Mouse (Mus musculus) MEL (cell line): ENCODE results near the gene Kctd17. TPM values are rescaled to one million over a fixed set of nuclear protein-coding genes. Genes with fewer than 3 reads are reported as not detected.

ENCODE experiments used
- DNase-seq: peaks from one replicate; pipeline ENCODE4 v3.0.0; 2011; ENCODE audit warnings: low read depth, low spot score
- H3K27ac ChIP-seq: 2 replicates; pipeline ENCODE4 v1.5.1; 2012; ENCODE audit warnings: low read depth, mild to moderate bottlenecking, control low read depth, low read length, moderate library complexity; ENCODE audit not compliant: control insufficient read depth
- H3K27me3 ChIP-seq, 2 experiments: fragments of 150-350 bp in 1 of 2; sonication (generic) in 1 of 2; 2 replicates each; pipeline ENCODE4 v1.6.1; 2012; ENCODE audit warnings: low read length in 2 of 2, mild to moderate bottlenecking in 2 of 2, improper control_type of control experiment in 1 of 2, moderate library complexity in 1 of 2; ENCODE audit not compliant: insufficient read depth in 2 of 2, control insufficient read depth in 1 of 2
- H3K36me3 ChIP-seq, 2 experiments: 2 replicates each; pipeline ENCODE4 v1.6.1; 2012 to 2014; ENCODE audit warnings: low read length in 2 of 2, improper control_type of control experiment in 1 of 2, inconsistent platforms in 1 of 2, mild to moderate bottlenecking in 1 of 2; ENCODE audit not compliant: insufficient read depth in 2 of 2, control insufficient read depth in 1 of 2
- H3K4me1 ChIP-seq, 2 experiments: fragments of 150-350 bp in 1 of 2; sonication (generic) in 1 of 2; 2 replicates each; pipeline ENCODE4 v1.6.1; 2012; ENCODE audit warnings: low read length in 2 of 2, improper control_type of control experiment in 1 of 2, mild to moderate bottlenecking in 1 of 2; ENCODE audit not compliant: insufficient read depth in 2 of 2, control insufficient read depth in 1 of 2
- H3K4me3 ChIP-seq, 2 experiments: fragments of 150-350 bp in 1 of 2; sonication (generic) in 1 of 2; 2 replicates each; pipeline ENCODE4 v1.5.1; 2012; ENCODE audit warnings: low read depth in 2 of 2, low read length in 2 of 2, mild to moderate bottlenecking in 2 of 2, moderate library complexity in 2 of 2, control low read depth in 1 of 2, improper control_type of control experiment in 1 of 2; ENCODE audit not compliant: control insufficient read depth in 1 of 2, insufficient read depth in 1 of 2
- H3K79me2 ChIP-seq: 2 replicates; pipeline ENCODE4 v1.6.1; 2012; ENCODE audit warnings: mild to moderate bottlenecking, low read length, moderate library complexity; ENCODE audit not compliant: control insufficient read depth, poor library complexity, insufficient read depth
- H3K9ac ChIP-seq: 2 replicates; pipeline ENCODE4 v1.6.1; 2012; ENCODE audit warnings: low read depth, mild to moderate bottlenecking, control low read depth, low read length, moderate library complexity; ENCODE audit not compliant: control insufficient read depth, poor library complexity, severe bottlenecking
- H3K9me3 ChIP-seq: fragments of 150-350 bp; sonication (generic); replicated peaks from 2 replicates; pipeline ENCODE4 v1.6.1; 2012; ENCODE audit warnings: mild to moderate bottlenecking, low read length, improper control_type of control experiment, moderate library complexity; ENCODE audit not compliant: insufficient read depth
- E2F4 ChIP-seq: IDR thresholded peaks from 2 replicates; pipeline ENCODE4 v1.6.1; 2011; ENCODE audit warnings: low read depth, low read length, improper control_type of control experiment, borderline replicate concordance
- ELF1 ChIP-seq: IDR thresholded peaks from 2 replicates; pipeline ENCODE4 v1.6.1; 2014; ENCODE audit warnings: low read depth, mild to moderate bottlenecking, inconsistent platforms, low read length, improper control_type of control experiment, moderate library complexity
- EP300 ChIP-seq, 2 experiments: IDR thresholded peaks; 2 replicates each; pipeline ENCODE4 v1.6.1; 2011; ENCODE audit warnings: improper control_type of control experiment in 2 of 2, low read length in 2 of 2, low read depth in 1 of 2, mild to moderate bottlenecking in 1 of 2
- GATA1 ChIP-seq: IDR thresholded peaks from 2 replicates; pipeline ENCODE4 v1.6.1; 2011; ENCODE audit warnings: low read depth, low read length, improper control_type of control experiment
- HCFC1 ChIP-seq: IDR thresholded peaks from 2 replicates; pipeline ENCODE4 v1.6.1; 2012; ENCODE audit warnings: low read depth, mild to moderate bottlenecking, inconsistent platforms, low read length, improper control_type of control experiment, moderate library complexity
- JUND ChIP-seq: IDR thresholded peaks from 2 replicates; pipeline ENCODE4 v1.6.1; 2011; ENCODE audit warnings: low read depth, mild to moderate bottlenecking, improper control_type of control experiment, low read length
- MAFK ChIP-seq: IDR thresholded peaks from 2 replicates; pipeline ENCODE4 v1.6.1; 2011; ENCODE audit warnings: low read depth, mild to moderate bottlenecking, low read length, improper control_type of control experiment, borderline replicate concordance
- NRF1 ChIP-seq: IDR thresholded peaks from 2 replicates; pipeline ENCODE4 v1.6.1; 2014; ENCODE audit warnings: low read depth, mild to moderate bottlenecking, inconsistent platforms, low read length, improper control_type of control experiment, moderate library complexity; ENCODE audit not compliant: poor library complexity, insufficient read depth, severe bottlenecking
- UBTF ChIP-seq: IDR thresholded peaks from 2 replicates; pipeline ENCODE4 v1.6.1; 2012; ENCODE audit warnings: low read depth, mild to moderate bottlenecking, inconsistent platforms, low read length, improper control_type of control experiment, moderate library complexity, borderline replicate concordance; ENCODE audit not compliant: insufficient read depth
- ZMIZ1 ChIP-seq: IDR thresholded peaks from 2 replicates; pipeline ENCODE4 v1.6.1; 2012; ENCODE audit warnings: low read depth, mild to moderate bottlenecking, inconsistent platforms, low read length, improper control_type of control experiment, moderate library complexity
- polyA plus RNA-seq, 2 experiments: library from polyadenylated mRNA; stranded (reverse) in 1 of 2; unstranded in 1 of 2; fragments of >175 nt in 1 of 2; fragments of >200 nt in 1 of 2; gene quantifications; 2 replicates each; pipeline versions ENCODE4 v1.2.1 to v1.2.4; 2012; ENCODE audit warnings: low replicate concordance in 2 of 2, low read depth in 1 of 2; ENCODE audit not compliant: insufficient read length in 2 of 2, insufficient read depth in 1 of 2, missing spikeins in 1 of 2
- total RNA-seq: library from RNA; depleted of rRNA; stranded (reverse); fragments of 300-350 nt; gene quantifications from 2 replicates; pipeline ENCODE4 v1.2.3, GENCODE M21; 2012

The Kctd17 gene
- total and polyA plus RNA-seq, 3 experiments: not detected

DNA sequence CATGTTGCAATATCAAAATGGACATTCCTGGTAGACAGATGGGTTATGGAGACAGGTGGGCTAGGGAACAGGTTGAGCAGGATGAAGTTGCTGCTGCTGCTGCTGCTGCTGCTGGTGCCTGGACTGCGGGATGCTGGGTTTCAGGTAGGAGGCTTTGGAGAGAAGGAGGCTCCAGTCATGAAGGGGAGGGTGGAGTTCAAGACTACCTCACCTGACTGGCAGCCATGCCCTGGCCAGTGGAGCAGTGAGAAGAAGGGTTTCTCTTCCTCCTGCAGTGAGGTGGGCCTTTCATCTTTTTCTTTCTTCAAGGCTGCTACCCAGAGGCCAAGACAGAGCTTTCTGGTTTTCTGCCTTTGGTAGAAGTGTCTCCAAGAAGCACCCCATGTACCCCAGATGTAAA lies 48.5 kb downstream of the Kctd17 start:
- Histone ChIP-seq H3K9me3 (no peaks in the 10 kb centered on the region), H3K27me3 (peaks cover 2 to 6% of the 10 kb centered on the region in 2 experiments; a peak in 2 of 4 replicates), H3K4me1 (no peaks in the 10 kb centered on the region), H3K79me2 (no peaks in the 10 kb centered on the region), H3K9ac (no peak overlapping the region), H3K4me3 (no peak overlapping the region), H3K36me3 (no peaks in the 10 kb centered on the region), H3K27ac (no peak overlapping the region)
- TF ChIP-seq MAFK (no peak), E2F4 (no peak), UBTF (no peak), ZMIZ1 (no peak), HCFC1 (no peak)
- DNase-seq: no peak

- no peak overlapping the region for H3K4me3 ChIP-seq
- H3K27me3 ChIP-seq: peaks cover 2 to 7% of the 10 kb centered on the region in 2 experiments; a peak in 2 of 4 replicates
- no peaks in the 10 kb centered on the region for H3K4me1 ChIP-seq
- H3K36me3 ChIP-seq: no peaks in the 10 kb centered on the region
- no peak for TF ChIP-seq EP300 (IDR thresholded peaks at IDR 0.05; ENCODE audit: low read depth in 1 of 2, low read length in 2 of 2)
- TF ChIP-seq JUND: no peak
- TF ChIP-seq ELF1: no peak
- DNase-seq: no peak
- no peak overlapping the region for H3K9ac ChIP-seq
- no peak overlapping the region for H3K27ac ChIP-seq
- H3K9me3 ChIP-seq: no peaks in the 10 kb centered on the region
- no peaks in the 10 kb centered on the region for H3K79me2 ChIP-seq
Observed at GRCm38 (mm10) chr15:78478073-78478472, 49.7 kb downstream of the Kctd17 start.

GRCm38 (mm10) chr15:78479470-78479869 lies 51.1 kb downstream of the Kctd17 start:
- TF ChIP-seq GATA1: no peak
- TF ChIP-seq JUND: no peak
- no peak for TF ChIP-seq NRF1
- H3K27me3 ChIP-seq: peaks cover 5 to 10% of the 10 kb centered on the region in 2 experiments; a peak in 3 of 4 replicates
- no peak overlapping the region for H3K27ac ChIP-seq
- H3K4me1 ChIP-seq: no peaks in the 10 kb centered on the region
- no peaks in the 10 kb centered on the region for H3K79me2 ChIP-seq
- H3K9ac ChIP-seq: no peak overlapping the region
- H3K4me3 ChIP-seq: no peak overlapping the region
- no peaks in the 10 kb centered on the region for H3K36me3 ChIP-seq
- no peaks in the 10 kb centered on the region for H3K9me3 ChIP-seq
- no peak for DNase-seq
